Mouse (Mus musculus): Measurements from ENCODE around the gene Gpatch2. TPM values are rescaled to one million over a fixed set of nuclear protein-coding genes. Genes with fewer than 3 reads are reported as not detected.

Gpatch2 gene
- polyA plus RNA-seq, 1 experiment from 2014 or later: 19.8 TPM

DNA sequence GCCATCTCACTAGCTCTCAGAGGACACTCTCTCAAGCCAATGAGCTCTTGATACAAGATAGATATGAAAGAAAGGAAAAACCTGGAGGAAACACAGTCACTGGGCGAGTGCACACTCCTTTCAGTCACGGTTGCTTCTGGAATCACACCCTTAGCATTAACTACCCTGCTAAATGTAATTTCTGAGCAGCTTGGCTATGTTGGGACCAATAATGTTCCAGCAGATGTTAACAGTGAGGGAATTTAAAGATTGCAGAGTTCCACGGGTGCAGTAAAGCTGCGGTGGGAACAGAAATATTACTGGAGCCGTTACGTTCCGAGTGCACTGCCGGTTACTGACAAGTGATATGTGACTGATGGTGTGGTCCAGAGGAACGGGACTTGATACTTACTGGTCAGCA, 185.5 kb downstream of the Gpatch2 start:
- H3K4me3 ChIP-seq: no peak overlapping the region
- H3K27me3 ChIP-seq: no peaks in the 10 kb centered on the region
- no peaks in the 10 kb centered on the region for H3K9me3 ChIP-seq (replicated peaks)
- no peaks in the 10 kb centered on the region for H3K36me3 ChIP-seq (ENCODE audit: poor library complexity, severe bottlenecking)
- no peaks in the 10 kb centered on the region for H3K4me1 ChIP-seq
- no peak overlapping the region for H3K27ac ChIP-seq
- ATAC-seq: no peak
- no peak overlapping the region for H3K9ac ChIP-seq
- no peak overlapping the region for H3K4me2 ChIP-seq
- 91% methylated on average over 9 of the region's 9 CpGs for WGBS

Other genes with a start within 250 kb of the Gpatch2 start
- not detected in 2 replicates for gene D1Pas1, start 248.1 kb upstream of the Gpatch2 start, polyA plus RNA-seq (2015; fragmentation: Nextera tagmentation; extraction: Ambion mirVana)
- 1.8 and 2.0 TPM in 2 replicates for gene Spata17, start within 50 bp of the Gpatch2 start, polyA plus RNA-seq (2015; fragmentation: Nextera tagmentation; extraction: Ambion mirVana)